Mouse (Mus musculus) bone marrow macrophage, adult 2 months (primary cell): Measurements from ENCODE around the gene Csdc2.

Source experiments
- CTCF ChIP-seq: IDR thresholded peaks from 2 replicates; pipeline ENCODE4 v1.5.1; 2012; ENCODE audit warnings: low read depth, mild to moderate bottlenecking, low read length, moderate library complexity
- POLR2A ChIP-seq: IDR thresholded peaks from 2 replicates; pipeline ENCODE4 v1.6.1; 2012; ENCODE audit warnings: mild to moderate bottlenecking, low read depth, low read length, borderline replicate concordance

DNA sequence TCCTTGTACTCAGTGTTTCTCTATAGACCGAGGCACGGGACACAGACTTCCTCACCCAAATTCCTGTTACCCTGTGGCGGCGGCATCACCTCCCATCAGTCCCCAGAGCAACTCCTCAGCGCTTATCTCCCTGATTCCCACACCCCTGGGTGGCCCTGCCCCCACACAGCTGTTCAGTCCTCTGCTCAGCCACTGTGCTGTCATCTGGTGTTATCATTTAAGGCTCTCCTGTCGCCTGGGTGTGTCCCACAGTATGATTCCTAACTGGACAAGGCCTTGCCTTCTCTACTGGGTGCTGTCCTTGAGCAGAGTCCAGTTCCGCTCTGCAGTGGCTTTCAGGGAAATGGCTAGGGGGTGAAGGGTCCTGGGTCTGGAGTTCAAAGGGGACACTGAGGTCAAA lies 54.0 kb downstream of the Csdc2 start:
- TF ChIP-seq POLR2A (no peak), CTCF (no peak)
